Mouse (Mus musculus) liver, embryonic 14.5 days (tissue): Measurements from ENCODE around the gene Srsf7. TPM values are rescaled to one million over a fixed set of nuclear protein-coding genes. Genes with fewer than 3 reads are reported as not detected.

Experiments
- ATAC-seq: fragments of 200-750 bp; cut with Nextera tagmentation; 2 replicates; pipeline ENCODE4 v1.8.0; 2017; ENCODE audit warnings: moderate number of reproducible peaks, mild to moderate bottlenecking, moderate library complexity; ENCODE audit not compliant: insufficient read depth
- DNase-seq, 3 experiments: peaks; one replicate each; pipeline ENCODE4 v3.0.0-alpha.2; 2012 to 2013; ENCODE audit warnings: low read depth in 3 of 3, low spot score in 3 of 3
- H3K27ac ChIP-seq: fragments of 300-500 bp; sonication (generic); 2 replicates; pipeline ENCODE4 v1.5.1; 2014; ENCODE audit warnings: moderate library complexity, mild to moderate bottlenecking, control low read depth, inconsistent platforms
- H3K27me3 ChIP-seq: fragments of 300-500 bp; sonication (generic); 2 replicates; pipeline ENCODE4 v1.6.1; 2014; ENCODE audit warnings: mild to moderate bottlenecking, low read length, moderate library complexity; ENCODE audit not compliant: control insufficient read depth, insufficient read depth
- H3K36me3 ChIP-seq: fragments of 300-500 bp; sonication (generic); replicated peaks from 2 replicates; pipeline ENCODE4 v1.6.1; 2014; ENCODE audit warnings: low read depth; ENCODE audit not compliant: control insufficient read depth, insufficient read depth
- H3K4me1 ChIP-seq, 2 experiments: fragments of 200-500 bp in 1 of 2; fragments of 300-500 bp in 1 of 2; sonication (generic) in 1 of 2; replicated peaks; 2 replicates each; pipeline ENCODE4 v1.6.1; 2012 to 2014; ENCODE audit warnings: antibody characterized with exemption in 1 of 2, inconsistent platforms in 1 of 2, low read length in 1 of 2; ENCODE audit not compliant: control insufficient read depth in 2 of 2, insufficient read depth in 2 of 2
- H3K4me2 ChIP-seq: fragments of 300-500 bp; sonication (generic); 2 replicates; pipeline ENCODE4 v1.6.1; 2014; ENCODE audit warnings: low read depth, mild to moderate bottlenecking, control low read depth, moderate library complexity
- H3K4me3 ChIP-seq, 2 experiments: fragments of 200-500 bp in 1 of 2; fragments of 300-500 bp in 1 of 2; sonication (generic) in 1 of 2; 2 replicates each; pipeline ENCODE4 v1.5.1; 2012 to 2014; ENCODE audit warnings: low read depth in 2 of 2, low read length in 2 of 2, mild to moderate bottlenecking in 2 of 2, control low read depth in 1 of 2, inconsistent platforms in 1 of 2, moderate library complexity in 1 of 2; ENCODE audit not compliant: insufficient read depth in 1 of 2
- H3K9ac ChIP-seq: fragments of 300-500 bp; sonication (generic); replicated peaks from 2 replicates; pipeline ENCODE4 v1.6.1; 2014; ENCODE audit warnings: mild to moderate bottlenecking, control low read depth, moderate library complexity
- H3K9me3 ChIP-seq: fragments of 300-500 bp; sonication (generic); 2 replicates; pipeline ENCODE4 v1.6.1; 2016; ENCODE audit warnings: low read length, mixed read lengths; ENCODE audit not compliant: control insufficient read depth
- CTCF ChIP-seq: IDR thresholded peaks from 2 replicates; pipeline ENCODE4 v1.5.1; 2016; ENCODE audit warnings: antibody characterized with exemption, low read depth, control low read depth
- EP300 ChIP-seq: IDR thresholded peaks from 2 replicates; pipeline ENCODE4 v1.6.1; 2016; ENCODE audit warnings: antibody characterized with exemption, low read depth
- WGBS: fragments of 180-500 bp; shearing (Covaris S2); extraction: QIAGEN DNeasy Blood & Tissue Kit; methylation state at CpG from one replicate; pipeline ENCODE4 v1.1.7; 2014; ENCODE audit not compliant: insufficient replicate concordance; 5-methylcytosine and 5-hydroxymethylcytosine counted together
- polyA plus RNA-seq, 2 experiments: library from polyadenylated mRNA; depleted of rRNA in 1 of 2; stranded (reverse) in 1 of 2; unstranded in 1 of 2; fragments of >200 nt; fragmentation: Nextera tagmentation in 1 of 2; extraction: Ambion mirVana in 1 of 2; gene quantifications; 2 replicates each; pipeline versions ENCODE4 v1.2.1 to v1.2.3; 2012 to 2014

Srsf7 gene
- polyA plus RNA-seq, 2 experiments, result 146 to 264 TPM

- H3K4me3 ChIP-seq, result no peak overlapping the region
- no peaks in the 10 kb centered on the region for H3K36me3 ChIP-seq
- no peaks in the 10 kb centered on the region; the same call in 1 of the 2 replicates for H3K27me3 ChIP-seq
- H3K9me3 ChIP-seq, result no peaks in the 10 kb centered on the region
- DNase-seq, result no peak
- no peak for ATAC-seq
- H3K4me1 ChIP-seq, result peaks cover 0 to 2% of the 10 kb centered on the region in 2 experiments; a peak in 1 of 4 replicates
- no peak overlapping the region for H3K9ac ChIP-seq
- H3K4me2 ChIP-seq, result no peak overlapping the region
- no peak overlapping the region for H3K27ac ChIP-seq
- 76% methylated on average over 7 of the region's 7 CpGs for WGBS
- no peak for TF ChIP-seq EP300
- TF ChIP-seq CTCF, result no peak
These were observed 36.2 kb downstream of the Srsf7 start for GRCm38 (mm10) chr17:80170951-80171350.

GRCm38 (mm10) chr17:80169792-80170191, 37.3 kb downstream of the Srsf7 start:
- no peaks in the 10 kb centered on the region for H3K36me3 ChIP-seq
- no peaks in the 10 kb centered on the region; the same call in 1 of the 2 replicates for H3K27me3 ChIP-seq
- TF ChIP-seq CTCF (no peak), EP300 (no peak)
- DNase-seq, result no peak
- H3K4me2 ChIP-seq, result no peak overlapping the region
- ATAC-seq, result no peak
- H3K27ac ChIP-seq, result no peak overlapping the region
- peaks cover 0 to 2% of the 10 kb centered on the region in 2 experiments; a peak in 1 of 4 replicates for H3K4me1 ChIP-seq
- no peaks in the 10 kb centered on the region for H3K9me3 ChIP-seq
- 75% methylated on average over 6 of the region's 6 CpGs for WGBS
- H3K9ac ChIP-seq, result no peak overlapping the region
- no peak overlapping the region for H3K4me3 ChIP-seq

- H3K4me3 ChIP-seq, result no peak overlapping the region
- TF ChIP-seq EP300 (no peak), CTCF (no peak)
- H3K36me3 ChIP-seq, result no peaks in the 10 kb centered on the region
- H3K9ac ChIP-seq, result no peak overlapping the region
- no peaks in the 10 kb centered on the region; the same call in 1 of the 2 replicates for H3K27me3 ChIP-seq
- no peak overlapping the region for H3K4me2 ChIP-seq
- H3K9me3 ChIP-seq, result no peaks in the 10 kb centered on the region
- no peak for DNase-seq
- WGBS, result 38% methylated on average over 16 of the region's 16 CpGs
- no peak overlapping the region for H3K27ac ChIP-seq
- H3K4me1 ChIP-seq, result 0 out of 4 replicates have a peak, but pooled peaks cover 0 to 2% of the 10 kb centered on the region in 2 experiments
- no peak for ATAC-seq
These were observed 38.5 kb downstream of the Srsf7 start for GRCm38 (mm10) chr17:80168425-80169182.

GRCm38 (mm10) chr17:80167851-80168251, 39.3 kb downstream of the Srsf7 start:
- no peak overlapping the region for H3K4me3 ChIP-seq
- no peaks in the 10 kb centered on the region for H3K9me3 ChIP-seq
- H3K4me1 ChIP-seq, result 0 out of 4 replicates have a peak, but pooled peaks cover 0 to 2% of the 10 kb centered on the region in 2 experiments
- ATAC-seq, result no peak
- no peak overlapping the region for H3K4me2 ChIP-seq
- H3K27ac ChIP-seq, result no peak overlapping the region
- no peaks in the 10 kb centered on the region; the same call in 1 of the 2 replicates for H3K27me3 ChIP-seq
- no peaks in the 10 kb centered on the region for H3K36me3 ChIP-seq
- H3K9ac ChIP-seq, result no peak overlapping the region
- TF ChIP-seq EP300 (no peak), CTCF (no peak)
- WGBS, result 26% methylated on average over 7 of the region's 7 CpGs
- no peak for DNase-seq

- Histone ChIP-seq H3K36me3 (no peaks in the 10 kb centered on the region), H3K9ac (no peak overlapping the region), H3K27ac (no peak overlapping the region), H3K4me1 (0 out of 4 replicates have a peak, but pooled peaks cover 0 to 2% of the 10 kb centered on the region in 2 experiments), H3K4me2 (no peak overlapping the region), H3K27me3 (no peaks in the 10 kb centered on the region; the same call in 1 of the 2 replicates), H3K4me3 (no peak overlapping the region), H3K9me3 (no peaks in the 10 kb centered on the region)
- ATAC-seq (no peak), DNase-seq (no peak)
- WGBS, result 55% methylated on average over 4 of the region's 4 CpGs
- TF ChIP-seq CTCF (no peak), EP300 (no peak)
These were observed 39.7 kb downstream of the Srsf7 start for GRCm38 (mm10) chr17:80167436-80167835.
